Mouse (Mus musculus): ENCODE measurements around the gene Ank3. TPM values are rescaled to one million over a fixed set of nuclear protein-coding genes. Genes with fewer than 3 reads are reported as not detected.

The Ank3 gene
- polyA plus RNA-seq, 1 experiment from 2014 or later: 69.3 TPM

- ATAC-seq: no peak
- H3K9me3 ChIP-seq (ENCODE audit: control insufficient read depth, low read length): no peaks in the 10 kb centered on the region
- no peaks in the 10 kb centered on the region for H3K4me1 ChIP-seq (ENCODE audit: control insufficient read depth, insufficient read depth, low read depth, low read length)
- no peak overlapping the region for H3K9ac ChIP-seq (ENCODE audit: low read depth, low read length)
- no peaks in the 10 kb centered on the region for H3K27me3 ChIP-seq (replicated peaks; ENCODE audit: control insufficient read depth, insufficient read depth, low read length)
- no peak overlapping the region for H3K4me3 ChIP-seq (ENCODE audit: low read length)
- H3K36me3 ChIP-seq (ENCODE audit: control insufficient read depth, insufficient read depth, low read length): no peaks in the 10 kb centered on the region
- H3K27ac ChIP-seq (ENCODE audit: low read depth, low read length): no peak overlapping the region
- H3K4me2 ChIP-seq (ENCODE audit: low read length): no peak overlapping the region
- WGBS: 77% methylated on average over 6 of the region's 6 CpGs
These were observed 36.6 kb downstream of the Ank3 start for GRCm38 (mm10) chr10:69435213-69435612.

GRCm38 (mm10) chr10:69439449-69439848, 40.9 kb downstream of the Ank3 start:
- H3K9ac ChIP-seq (ENCODE audit: low read depth, low read length): no peak overlapping the region
- no peak overlapping the region for H3K27ac ChIP-seq (ENCODE audit: low read depth, low read length)
- no peaks in the 10 kb centered on the region for H3K9me3 ChIP-seq (ENCODE audit: control insufficient read depth, low read length)
- H3K36me3 ChIP-seq (ENCODE audit: control insufficient read depth, insufficient read depth, low read length): no peaks in the 10 kb centered on the region
- no peaks in the 10 kb centered on the region for H3K27me3 ChIP-seq (replicated peaks; ENCODE audit: control insufficient read depth, insufficient read depth, low read length)
- 67% methylated on average over 8 of the region's 8 CpGs for WGBS
- no peak overlapping the region for H3K4me3 ChIP-seq (ENCODE audit: low read length)
- no peaks in the 10 kb centered on the region for H3K4me1 ChIP-seq (ENCODE audit: control insufficient read depth, insufficient read depth, low read depth, low read length)
- no peak overlapping the region for H3K4me2 ChIP-seq (ENCODE audit: low read length)
- no peak for ATAC-seq

- Histone ChIP-seq H3K9me3 (ENCODE audit: control insufficient read depth, low read length) (no peaks in the 10 kb centered on the region), H3K36me3 (ENCODE audit: control insufficient read depth, insufficient read depth, low read length) (no peaks in the 10 kb centered on the region), H3K4me2 (ENCODE audit: low read length) (no peak overlapping the region), H3K4me3 (ENCODE audit: low read length) (no peak overlapping the region), H3K4me1 (ENCODE audit: control insufficient read depth, insufficient read depth, low read depth, low read length) (no peaks in the 10 kb centered on the region), H3K9ac (ENCODE audit: low read depth, low read length) (no peak overlapping the region), H3K27me3 (replicated peaks; ENCODE audit: control insufficient read depth, insufficient read depth, low read length) (no peaks in the 10 kb centered on the region), H3K27ac (ENCODE audit: low read depth, low read length) (no peak overlapping the region)
- WGBS: 72% methylated on average over 5 of the region's 5 CpGs
- ATAC-seq: no peak
These were observed 46.0 kb downstream of the Ank3 start for GRCm38 (mm10) chr10:69444546-69444945.

- Histone ChIP-seq H3K9me3 (ENCODE audit: control insufficient read depth, low read length) (no peaks in the 10 kb centered on the region), H3K9ac (ENCODE audit: low read depth, low read length) (no peak overlapping the region), H3K4me1 (ENCODE audit: control insufficient read depth, insufficient read depth, low read depth, low read length) (no peaks in the 10 kb centered on the region), H3K27ac (ENCODE audit: low read depth, low read length) (no peak overlapping the region), H3K4me2 (ENCODE audit: low read length) (no peak overlapping the region), H3K27me3 (replicated peaks; ENCODE audit: control insufficient read depth, insufficient read depth, low read length) (no peaks in the 10 kb centered on the region), H3K36me3 (ENCODE audit: control insufficient read depth, insufficient read depth, low read length) (no peaks in the 10 kb centered on the region), H3K4me3 (ENCODE audit: low read length) (no peak overlapping the region)
- no peak for ATAC-seq
- WGBS: 76% methylated on average over 7 of the region's 7 CpGs
These were observed 47.4 kb downstream of the Ank3 start for GRCm38 (mm10) chr10:69445951-69446350.

GRCm38 (mm10) chr10:69446566-69446965, 48.0 kb downstream of the Ank3 start:
- Histone ChIP-seq H3K27me3 (replicated peaks; ENCODE audit: control insufficient read depth, insufficient read depth, low read length) (no peaks in the 10 kb centered on the region), H3K27ac (ENCODE audit: low read depth, low read length) (no peak overlapping the region), H3K4me1 (ENCODE audit: control insufficient read depth, insufficient read depth, low read depth, low read length) (no peaks in the 10 kb centered on the region), H3K9me3 (ENCODE audit: control insufficient read depth, low read length) (no peaks in the 10 kb centered on the region), H3K4me2 (ENCODE audit: low read length) (no peak overlapping the region), H3K36me3 (ENCODE audit: control insufficient read depth, insufficient read depth, low read length) (no peaks in the 10 kb centered on the region), H3K9ac (ENCODE audit: low read depth, low read length) (no peak overlapping the region), H3K4me3 (ENCODE audit: low read length) (no peak overlapping the region)
- WGBS: 83% methylated on average over 5 of the region's 5 CpGs
- no peak for ATAC-seq

- H3K9me3 ChIP-seq (ENCODE audit: control insufficient read depth, low read length): no peaks in the 10 kb centered on the region
- H3K27me3 ChIP-seq (replicated peaks; ENCODE audit: control insufficient read depth, insufficient read depth, low read length): no peaks in the 10 kb centered on the region
- 95% methylated on average over 5 of the region's 5 CpGs for WGBS
- no peaks in the 10 kb centered on the region; the same call in 1 of the 2 replicates for H3K4me1 ChIP-seq (ENCODE audit: control insufficient read depth, insufficient read depth, low read depth, low read length)
- no peak overlapping the region for H3K4me3 ChIP-seq (ENCODE audit: low read length)
- no peak overlapping the region for H3K9ac ChIP-seq (ENCODE audit: low read depth, low read length)
- H3K27ac ChIP-seq (ENCODE audit: low read depth, low read length): no peak overlapping the region
- no peaks in the 10 kb centered on the region for H3K36me3 ChIP-seq (ENCODE audit: control insufficient read depth, insufficient read depth, low read length)
- ATAC-seq: no peak
- H3K4me2 ChIP-seq (ENCODE audit: low read length): no peak overlapping the region
These were observed 48.7 kb downstream of the Ank3 start for GRCm38 (mm10) chr10:69447308-69447707.

GRCm38 (mm10) chr10:69448174-69448573, 49.6 kb downstream of the Ank3 start:
- H3K4me1 ChIP-seq (ENCODE audit: control insufficient read depth, insufficient read depth, low read depth, low read length): peaks cover 3% of the 10 kb centered on the region
- 62% methylated on average over 3 of the region's 3 CpGs for WGBS
- H3K27ac ChIP-seq (ENCODE audit: low read depth, low read length): no peak overlapping the region
- H3K27me3 ChIP-seq (replicated peaks; ENCODE audit: control insufficient read depth, insufficient read depth, low read length): no peaks in the 10 kb centered on the region
- H3K9ac ChIP-seq (ENCODE audit: low read depth, low read length): no peak overlapping the region
- H3K9me3 ChIP-seq (ENCODE audit: control insufficient read depth, low read length): no peaks in the 10 kb centered on the region
- no peak for ATAC-seq
- H3K36me3 ChIP-seq (ENCODE audit: control insufficient read depth, insufficient read depth, low read length): no peaks in the 10 kb centered on the region
- H3K4me3 ChIP-seq (ENCODE audit: low read length): no peak overlapping the region
- H3K4me2 ChIP-seq (ENCODE audit: low read length): no peak overlapping the region

- Histone ChIP-seq H3K27me3 (replicated peaks; ENCODE audit: control insufficient read depth, insufficient read depth, low read length) (no peaks in the 10 kb centered on the region), H3K36me3 (ENCODE audit: control insufficient read depth, insufficient read depth, low read length) (no peaks in the 10 kb centered on the region), H3K9me3 (ENCODE audit: control insufficient read depth, low read length) (no peaks in the 10 kb centered on the region), H3K4me3 (ENCODE audit: low read length) (no peak overlapping the region), H3K9ac (ENCODE audit: low read depth, low read length) (no peak overlapping the region), H3K4me1 (ENCODE audit: control insufficient read depth, insufficient read depth, low read depth, low read length) (peaks cover 3% of the 10 kb centered on the region), H3K4me2 (ENCODE audit: low read length) (no peak overlapping the region), H3K27ac (ENCODE audit: low read depth, low read length) (no peak overlapping the region)
- ATAC-seq: no peak
- 75% methylated on average over 5 of the region's 5 CpGs for WGBS
These were observed 52.4 kb downstream of the Ank3 start for GRCm38 (mm10) chr10:69451006-69451405.

GRCm38 (mm10) chr10:69452180-69452977, 53.8 kb downstream of the Ank3 start:
- Histone ChIP-seq H3K36me3 (ENCODE audit: control insufficient read depth, insufficient read depth, low read length) (no peaks in the 10 kb centered on the region), H3K9ac (ENCODE audit: low read depth, low read length) (no peak overlapping the region), H3K4me3 (ENCODE audit: low read length) (no peak overlapping the region), H3K4me2 (ENCODE audit: low read length) (peak overlapping the region; percentile 43), H3K27me3 (replicated peaks; ENCODE audit: control insufficient read depth, insufficient read depth, low read length) (no peaks in the 10 kb centered on the region), H3K27ac (ENCODE audit: low read depth, low read length) (no peak overlapping the region), H3K9me3 (ENCODE audit: control insufficient read depth, low read length) (no peaks in the 10 kb centered on the region), H3K4me1 (ENCODE audit: control insufficient read depth, insufficient read depth, low read depth, low read length) (peaks cover 3% of the 10 kb centered on the region)
- WGBS: 51% methylated on average over 9 of the region's 9 CpGs
- ATAC-seq: peak; percentile 61

All from hindbrain, embryonic 16.5 days (tissue).